Mouse (Mus musculus) T-helper 1 cell (primary cell): ENCODE measurements around the gene Tbca.

Experiments
- in situ Hi-C: fragments of 300-600 bp; cut with MboI, MseI; formaldehyde crosslinking; loops from one replicate; pipeline ENCODE4 v1.15.1; 2025; ENCODE audit warnings: high pct_unique_total_duplicates

The Tbca gene

DNA sequence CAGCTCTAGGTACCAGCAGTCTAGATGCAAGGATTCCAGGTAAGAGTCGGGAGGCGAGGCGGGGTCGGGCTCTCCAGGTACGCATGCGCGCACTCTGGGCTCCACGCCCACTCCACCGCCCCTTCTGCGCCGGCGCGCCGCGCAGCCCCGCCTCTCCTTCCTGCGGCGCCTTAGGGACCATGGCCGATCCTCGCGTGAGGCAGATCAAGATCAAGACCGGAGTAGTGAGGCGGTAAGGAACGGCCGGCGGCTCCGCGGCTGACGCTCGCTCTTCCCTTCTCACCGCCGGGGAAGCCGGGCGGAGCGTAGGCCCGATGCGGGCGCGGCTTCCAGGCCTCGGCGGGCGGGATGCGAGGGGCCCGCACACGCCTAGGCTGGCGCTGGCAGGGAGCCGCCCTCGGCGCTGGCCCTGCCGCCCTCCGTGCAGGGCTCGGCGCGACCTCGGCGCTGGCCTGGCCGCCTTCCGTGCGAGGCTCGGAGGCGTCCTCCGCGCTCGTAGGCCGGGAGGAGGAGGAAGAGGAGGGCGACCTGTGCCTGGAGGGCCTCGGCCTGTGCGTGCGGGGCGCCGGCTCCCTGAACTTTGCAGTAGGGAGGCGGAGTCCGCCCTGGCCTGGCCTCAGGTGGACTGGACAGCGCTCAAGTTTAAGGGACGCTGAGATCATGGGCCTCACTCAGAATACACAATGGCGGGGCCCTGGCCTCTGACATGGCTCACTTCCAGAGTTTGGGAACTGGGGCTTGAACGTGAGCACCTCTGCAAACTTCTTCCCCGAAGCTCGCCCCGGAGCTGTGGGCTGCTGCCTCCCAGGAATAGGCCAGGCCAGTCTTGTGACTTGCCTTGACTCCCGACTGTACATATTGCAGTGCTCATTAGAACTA lies at the start of gene Tbca:
Tbca (plus strand) TSS at position 140 of the 879 bp plus-strand sequence.
- in situ Hi-C loops: no loop called here

DNA sequence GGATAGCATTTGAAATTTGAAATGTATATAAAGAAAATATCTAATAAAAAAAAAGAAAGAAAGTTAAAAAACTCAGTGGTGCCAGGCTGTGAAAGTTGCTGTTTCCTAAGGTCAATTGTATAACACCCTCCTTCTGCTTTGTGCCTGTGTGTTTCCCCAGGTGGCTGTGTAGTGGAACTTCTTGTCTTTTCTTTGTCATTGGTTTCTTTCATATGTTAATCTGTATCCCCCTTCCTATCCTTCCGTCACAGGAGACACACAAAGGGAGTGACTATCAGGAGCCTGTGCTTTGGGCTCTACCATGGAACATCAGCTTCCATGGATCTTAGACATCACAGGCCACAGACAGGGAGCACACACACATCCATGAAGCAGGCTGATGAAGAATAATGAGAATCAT lies 43.5 kb upstream of the Tbca start:
- in situ Hi-C loops: no loop called here

- in situ Hi-C loops: no loop called here
Measured at GRCm38 (mm10) chr13:94765852-94766251, 22.9 kb upstream of the Tbca start.

DNA sequence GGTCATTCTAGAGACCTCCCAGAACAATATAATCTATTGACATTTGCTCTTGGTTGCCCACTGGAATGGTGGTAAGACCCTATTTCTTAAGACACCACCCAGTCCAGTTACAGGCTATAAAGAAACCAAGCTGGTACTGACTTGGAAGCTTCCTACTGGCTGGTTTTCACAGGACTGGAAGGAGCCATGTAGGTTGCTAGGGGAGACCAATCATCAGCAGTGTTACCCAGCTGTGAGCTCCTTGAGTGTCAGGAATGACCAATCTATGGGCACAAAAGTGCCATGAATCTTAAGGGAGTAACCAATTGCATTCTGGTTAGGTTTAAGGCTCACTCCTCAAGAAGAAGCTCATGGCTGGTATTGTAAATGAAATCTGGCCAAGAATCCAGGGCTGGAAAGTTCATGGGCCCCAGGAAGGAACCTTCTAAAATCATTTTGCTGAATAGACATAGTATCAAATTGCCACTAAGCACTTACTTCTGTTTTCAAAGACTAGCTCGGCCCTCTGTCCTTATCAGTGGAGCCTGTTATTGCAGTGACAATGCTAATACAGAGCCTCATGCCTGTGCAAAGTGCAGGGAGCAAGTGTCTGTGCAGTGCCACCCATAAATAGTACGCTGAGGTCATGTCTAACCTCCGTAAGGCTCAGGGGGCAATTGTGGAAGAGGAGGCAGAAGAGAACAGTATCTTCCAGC lies 20.1 kb upstream of the Tbca start:
- in situ Hi-C loops: no loop called here

- in situ Hi-C loops: no loop called here
Measured at GRCm38 (mm10) chr13:94769155-94769470, 19.6 kb upstream of the Tbca start.

- in situ Hi-C loops: no loop called here
Measured at GRCm38 (mm10) chr13:94786866-94787265, 1.8 kb upstream of the Tbca start.

DNA sequence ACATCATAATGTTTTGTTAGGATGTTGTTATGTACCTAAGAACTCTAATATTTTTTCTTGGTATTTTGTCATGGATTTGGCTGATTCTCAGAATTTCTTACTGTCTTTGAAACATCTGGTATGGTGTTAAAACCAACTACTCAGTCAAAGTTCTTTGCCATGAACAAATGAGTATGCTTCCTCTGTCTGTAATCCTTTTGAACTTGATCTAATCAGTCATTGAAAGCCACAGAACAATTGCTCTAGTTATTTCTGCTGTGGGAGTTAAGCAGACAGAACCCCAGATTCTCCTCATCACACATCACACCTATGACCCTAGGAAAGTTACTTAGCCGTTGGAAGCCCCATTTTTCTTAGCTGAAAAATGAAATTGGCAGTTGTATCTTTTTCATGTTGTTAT lies 6.0 kb downstream of the Tbca start:
- in situ Hi-C loops: no loop called here

GRCm38 (mm10) chr13:94803480-94804057 lies 14.9 kb downstream of the Tbca start:
- in situ Hi-C loops: no loop called here

DNA sequence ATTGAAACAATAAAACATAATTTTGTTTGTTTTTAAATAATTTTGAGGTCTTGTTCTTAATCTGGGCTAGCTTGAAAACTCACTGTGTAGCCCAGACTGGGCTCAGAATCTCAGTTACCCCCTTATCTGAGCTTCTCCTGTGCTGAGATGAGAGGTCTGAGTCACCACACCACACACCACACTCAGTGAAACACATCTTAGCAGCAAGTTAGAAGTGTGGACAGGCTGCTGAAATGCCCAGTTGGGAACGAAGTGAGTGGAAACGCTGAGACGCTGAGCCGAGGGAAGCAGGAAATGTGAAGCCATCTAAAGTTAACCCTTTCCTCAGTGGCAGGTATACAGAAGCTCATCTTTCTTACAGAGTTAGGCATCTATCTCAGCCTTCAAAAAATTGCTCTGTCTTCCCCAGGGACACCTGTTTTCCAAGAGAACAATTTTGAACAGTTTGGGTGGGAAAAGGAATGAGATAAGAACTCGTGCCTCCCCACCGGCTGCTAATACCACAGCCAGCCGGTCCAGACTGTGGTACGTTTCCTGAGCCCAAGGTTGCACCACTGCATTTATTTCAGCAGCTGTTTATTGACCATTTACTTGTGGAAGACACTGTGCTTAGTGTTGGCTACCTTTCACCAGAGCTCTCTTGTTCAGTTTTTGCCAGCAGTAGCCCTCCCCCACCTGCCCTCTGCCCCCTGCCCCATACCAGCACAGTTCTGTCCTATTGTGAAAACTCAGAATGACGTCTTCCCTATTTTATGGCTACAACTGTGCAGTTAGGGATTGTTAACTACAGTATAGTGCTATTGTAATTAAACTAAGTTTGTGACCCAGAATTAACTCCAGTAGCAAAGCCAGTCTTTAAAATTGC lies 17.8 kb downstream of the Tbca start:
- in situ Hi-C loops: no loop called here

- in situ Hi-C loops: no loop called here
Measured at GRCm38 (mm10) chr13:94808596-94808995, 19.9 kb downstream of the Tbca start.

DNA sequence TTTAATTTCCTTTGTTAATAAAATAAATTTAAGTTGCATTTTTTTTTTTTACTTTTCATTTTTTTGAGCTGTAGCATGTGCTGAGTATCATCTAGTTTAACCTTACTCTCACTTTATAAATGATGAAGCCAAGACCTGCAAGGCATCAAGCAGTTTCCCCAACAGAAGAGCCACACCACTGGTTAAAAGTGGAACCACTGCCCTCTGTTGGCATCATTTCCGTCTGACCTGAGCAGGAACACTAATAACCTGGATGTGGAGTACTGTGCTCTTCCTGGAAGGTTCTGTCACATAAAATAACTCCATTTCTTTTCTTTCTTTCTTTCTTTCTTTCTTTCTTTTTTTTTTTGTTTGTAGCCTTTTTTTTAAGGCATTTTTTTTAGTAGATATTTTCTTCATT lies 21.0 kb downstream of the Tbca start:
- in situ Hi-C loops: no loop called here

GRCm38 (mm10) chr13:94811451-94811850 lies 22.7 kb downstream of the Tbca start:
- in situ Hi-C loops: no loop called here

DNA sequence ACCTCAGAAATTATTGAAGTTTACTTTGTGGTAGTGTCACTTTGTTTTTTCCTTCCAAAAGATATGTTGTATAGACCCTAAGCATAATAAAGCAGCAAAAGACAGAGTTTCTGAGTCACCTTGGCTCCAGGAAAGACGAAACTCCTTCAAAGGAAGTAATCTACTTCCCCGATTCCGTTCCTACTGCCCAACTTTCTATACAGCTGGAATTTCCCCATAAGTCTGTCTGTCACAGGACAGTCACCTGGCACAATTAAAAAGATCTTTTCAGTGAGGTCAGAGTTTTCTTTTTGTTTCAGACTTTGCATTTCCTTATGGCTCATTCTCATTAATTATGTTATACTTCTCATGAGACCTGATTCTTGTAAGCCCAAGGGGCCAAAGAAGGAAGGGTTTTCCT lies 25.1 kb downstream of the Tbca start:
- in situ Hi-C loops: no loop called here

DNA sequence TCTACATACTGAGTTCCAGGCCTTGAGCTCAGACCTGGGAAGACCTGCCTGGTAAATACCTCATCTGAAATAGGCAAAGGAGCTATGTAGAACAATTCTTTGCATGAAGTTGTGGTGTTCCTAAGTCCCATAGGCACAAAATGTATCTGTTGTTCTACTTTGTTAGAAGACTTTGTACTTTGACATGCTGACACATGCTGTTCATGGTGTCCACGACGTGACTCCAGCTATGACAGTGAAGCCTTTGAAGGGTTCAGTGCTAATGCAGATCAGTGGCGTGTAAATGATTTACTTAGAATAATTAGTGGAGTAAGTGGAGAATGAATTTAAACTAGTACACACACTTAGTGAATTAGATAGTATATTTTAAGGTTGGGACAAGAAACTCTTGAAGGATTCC lies 31.8 kb downstream of the Tbca start:
- in situ Hi-C loops: no loop called here

DNA sequence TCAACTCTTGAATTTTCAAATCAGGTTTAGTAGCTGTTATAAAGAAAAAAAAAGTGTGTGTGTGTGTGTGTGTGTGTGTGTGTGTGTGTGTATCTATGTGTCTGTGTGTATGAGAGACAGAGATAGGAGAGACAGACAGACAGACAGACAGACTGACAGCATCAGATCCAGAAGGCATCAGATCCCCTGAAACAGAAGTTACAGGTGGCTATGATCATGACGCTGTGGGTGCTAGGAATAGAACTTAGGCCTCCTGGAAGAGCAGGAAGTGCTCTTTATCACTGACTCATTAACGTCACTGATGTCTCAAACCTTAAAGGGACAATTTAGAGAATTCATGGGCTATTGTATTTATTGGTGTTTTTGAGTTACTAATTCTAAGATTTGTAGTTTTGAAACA lies 32.2 kb downstream of the Tbca start:
- in situ Hi-C loops: no loop called here

- in situ Hi-C loops: no loop called here
Measured at GRCm38 (mm10) chr13:94826389-94826788, 37.7 kb downstream of the Tbca start.

DNA sequence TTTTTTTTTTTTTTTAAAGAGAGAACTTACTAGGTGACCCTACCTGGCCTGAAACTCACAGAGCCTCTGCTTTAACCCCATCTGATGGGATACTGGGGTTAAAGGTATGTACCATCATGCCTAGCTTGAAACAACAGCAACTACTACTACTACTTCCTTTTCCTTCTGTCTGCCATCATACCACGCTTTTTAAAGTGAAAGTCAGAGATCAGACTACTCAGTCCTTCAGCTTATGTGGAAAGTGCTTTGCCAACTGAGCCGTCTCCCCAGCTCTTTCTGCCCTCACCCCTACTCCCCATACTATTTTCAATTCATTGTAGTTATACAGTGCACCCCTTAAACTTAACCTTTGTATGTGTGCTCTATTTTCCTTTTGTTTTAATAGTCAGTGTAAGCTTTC lies 38.3 kb downstream of the Tbca start:
- in situ Hi-C loops: no loop called here

DNA sequence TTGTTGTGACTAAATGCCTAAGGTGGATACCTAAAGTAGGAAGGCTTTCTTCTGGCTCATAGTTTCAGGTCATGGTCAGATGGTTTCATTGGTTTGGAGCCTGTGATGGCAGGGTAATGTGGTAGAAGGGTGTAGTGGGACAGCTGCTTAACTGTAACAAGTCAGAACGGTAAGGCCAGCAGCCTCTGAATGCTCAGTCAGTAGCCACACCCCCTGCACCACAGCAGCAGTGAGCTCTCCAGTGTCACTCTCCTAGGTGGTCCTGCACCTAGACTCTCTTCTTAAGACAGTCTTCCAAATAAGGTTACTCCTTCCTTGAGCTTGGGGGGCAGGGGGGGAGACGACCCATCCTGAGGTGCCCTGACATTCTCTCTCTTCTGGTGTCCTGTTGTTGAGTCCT lies 39.1 kb downstream of the Tbca start:
- in situ Hi-C loops: no loop called here

GRCm38 (mm10) chr13:94838047-94838720 lies 49.5 kb downstream of the Tbca start:
- in situ Hi-C loops: no loop called here

DNA sequence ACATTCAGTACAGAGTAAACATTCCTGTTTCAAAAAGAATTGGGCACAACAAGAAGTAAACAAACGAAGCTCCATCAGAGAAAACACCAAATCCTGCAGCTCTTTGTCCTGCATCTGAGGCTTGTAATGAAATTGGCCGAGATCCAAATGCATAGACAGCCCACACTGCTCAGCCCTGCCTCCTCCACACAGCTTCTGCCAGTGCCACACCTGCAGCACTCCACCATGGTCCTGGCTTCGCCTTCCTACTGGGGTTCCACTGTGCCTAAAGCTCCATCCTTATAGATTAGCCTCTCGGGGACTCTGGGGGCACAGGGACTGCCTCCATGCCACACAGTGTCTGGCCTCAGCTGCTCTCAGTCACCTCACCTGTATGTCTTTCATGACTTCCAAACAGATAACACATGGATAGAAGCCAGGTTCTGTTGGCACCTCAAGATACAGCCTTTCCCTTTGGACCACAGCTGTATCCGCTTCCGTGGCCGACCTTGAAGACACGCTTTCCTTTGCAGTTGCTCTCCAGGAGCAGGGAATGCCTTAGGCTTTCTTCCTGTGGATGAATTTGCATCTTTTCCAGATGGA lies 50.1 kb downstream of the Tbca start:
- in situ Hi-C loops: no loop called here

- in situ Hi-C loops: no loop called here
Measured at GRCm38 (mm10) chr13:94843236-94843635, 54.5 kb downstream of the Tbca start.
